Mouse (Mus musculus) liver, postnatal 0 days (tissue): ENCODE results near the gene Gpr157.

Source experiments
- CTCF ChIP-seq: sonication (generic); IDR thresholded peaks from 2 replicates; pipeline ENCODE4 v1.5.1; 2016; ENCODE audit warnings: antibody characterized with exemption, low read depth
- EP300 ChIP-seq: IDR thresholded peaks from 2 replicates; pipeline ENCODE4 v1.6.1; 2016; ENCODE audit warnings: antibody characterized with exemption, low read depth, mild to moderate bottlenecking

GRCm38 (mm10) chr4:150078646-150079045 lies 8.5 kb upstream of the Gpr157 start:
- TF ChIP-seq CTCF (no peak), EP300 (no peak)
